Mouse (Mus musculus): ENCODE measurements around the gene AC124502.3. TPM values are rescaled to one million over a fixed set of nuclear protein-coding genes. Genes with fewer than 3 reads are reported as not detected.
A peak's percentile ranks its signal among the peaks of the same experiment; 100 is the strongest.

Gene AC124502.3
- polyA plus RNA-seq, 1 experiment from 2014 or later = 1.1 TPM

DNA sequence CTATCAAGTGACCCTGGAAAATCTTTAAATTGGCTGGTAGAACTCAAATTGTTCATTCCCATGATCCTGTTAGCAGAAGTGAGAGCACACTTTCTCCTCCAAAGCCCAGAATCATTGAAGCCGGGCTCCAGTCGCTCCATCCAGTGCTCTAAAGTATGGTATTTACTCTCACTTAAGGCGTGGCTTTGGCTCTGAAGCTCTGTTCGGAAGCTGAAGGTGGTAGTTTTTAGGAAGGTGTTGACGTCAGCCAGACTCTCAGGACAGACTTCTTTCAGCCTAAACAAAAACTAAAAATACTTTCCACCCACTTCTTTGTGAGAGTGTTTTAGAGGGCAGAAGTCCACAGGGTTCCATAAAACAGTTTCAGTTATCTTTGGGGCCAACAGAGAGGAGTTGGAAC lies 34.8 kb downstream of the AC124502.3 start:
- Histone ChIP-seq H3K27ac (replicated peaks) (no peak overlapping the region), H3K9me3 (ENCODE audit: control insufficient read depth, low read length) (no peaks in the 10 kb centered on the region), H3K4me2 (replicated peaks; ENCODE audit: low read depth) (no peak overlapping the region), H3K27me3 (ENCODE audit: control insufficient read depth, insufficient read depth, low read length) (no peaks in the 10 kb centered on the region; the same call in 1 of the 2 replicates), H3K9ac (ENCODE audit: low read length) (no peak overlapping the region), H3K4me3 (ENCODE audit: low read depth, low read length) (no peak overlapping the region), H3K36me3 (ENCODE audit: control insufficient read depth, insufficient read depth, low read length) (no peaks in the 10 kb centered on the region), H3K4me1 (replicated peaks; ENCODE audit: control insufficient read depth, insufficient read depth) (peaks cover 3% of the 10 kb centered on the region; the same call in 1 of the 2 replicates)
- TF ChIP-seq EP300 (optimal IDR thresholded peaks at IDR 0.05) (no peak), CTCF (IDR thresholded peaks at IDR 0.05; ENCODE audit: low read depth) (no peak)
- DNase-seq (ENCODE audit: low spot score) = no peak
- ATAC-seq (ENCODE audit: low FRiP score, low TSS enrichment) = no peak
- 22% methylated on average over 5 of the region's 5 CpGs for WGBS

DNA sequence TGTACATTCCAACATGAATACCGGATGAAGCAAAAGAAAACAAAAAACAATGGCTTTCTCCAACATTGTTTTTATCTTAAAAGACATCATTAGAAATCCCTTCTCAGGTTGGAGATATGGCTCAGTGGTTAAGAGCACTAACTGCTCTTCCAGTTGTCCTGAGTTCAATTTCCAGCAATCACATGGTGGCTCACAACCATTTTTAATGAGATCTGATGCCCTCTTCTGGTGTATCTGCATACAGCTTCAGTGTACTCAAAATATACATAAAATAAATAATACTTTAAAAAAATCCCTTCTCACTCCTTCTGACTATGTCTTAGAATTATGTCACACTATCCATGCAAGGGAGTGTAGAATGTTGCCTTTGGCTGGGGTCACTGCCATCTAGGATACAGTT lies 40.6 kb downstream of the AC124502.3 start:
- no peak overlapping the region for H3K4me2 ChIP-seq (replicated peaks; ENCODE audit: low read depth)

DNA sequence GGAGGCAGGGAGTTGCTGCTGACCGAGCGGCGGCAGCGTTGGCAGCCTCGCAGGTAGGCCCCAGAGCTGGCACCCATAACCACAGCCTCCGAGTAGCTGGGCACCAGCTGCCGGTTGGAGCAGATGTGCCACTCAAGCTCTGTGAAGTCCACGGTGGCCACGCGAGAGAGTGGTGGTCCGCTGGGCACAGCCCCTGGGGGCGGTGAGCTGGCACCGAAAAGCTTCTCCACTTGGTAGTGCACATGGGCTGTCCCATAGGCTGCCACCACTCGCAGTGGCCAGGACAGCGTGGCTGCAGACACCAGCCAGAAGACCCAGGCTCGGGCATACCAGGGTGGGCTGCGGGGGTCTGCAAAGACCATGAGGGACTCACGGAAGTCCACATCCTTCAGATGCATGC lies 43.3 kb downstream of the AC124502.3 start:
- Histone ChIP-seq H3K4me1 (replicated peaks; ENCODE audit: control insufficient read depth, insufficient read depth) (0 out of 2 replicates have a peak, but pooled peaks cover 2% of the 10 kb centered on the region), H3K9me3 (ENCODE audit: control insufficient read depth, low read length) (no peaks in the 10 kb centered on the region), H3K4me3 (ENCODE audit: low read depth, low read length) (no peak overlapping the region), H3K27me3 (ENCODE audit: control insufficient read depth, insufficient read depth, low read length) (peaks cover 7% of the 10 kb centered on the region), H3K4me2 (replicated peaks; ENCODE audit: low read depth) (no peak overlapping the region), H3K27ac (replicated peaks) (no peak overlapping the region), H3K9ac (ENCODE audit: low read length) (no peak overlapping the region), H3K36me3 (ENCODE audit: control insufficient read depth, insufficient read depth, low read length) (no peaks in the 10 kb centered on the region)
- WGBS = 67% methylated on average over 17 of the region's 18 CpGs
- ATAC-seq (ENCODE audit: low FRiP score, low TSS enrichment) (no peak), DNase-seq (ENCODE audit: low spot score) (no peak)
- TF ChIP-seq CTCF (IDR thresholded peaks at IDR 0.05; ENCODE audit: low read depth) = no peak
- TF ChIP-seq EP300 (optimal IDR thresholded peaks at IDR 0.05) = no peak

More for the DNA sequence above, 40.6 kb downstream of the AC124502.3 start:
- no peak for ATAC-seq (ENCODE audit: low FRiP score, low TSS enrichment)
- Histone ChIP-seq H3K27ac (replicated peaks) (no peak overlapping the region), H3K4me3 (ENCODE audit: low read depth, low read length) (no peak overlapping the region), H3K36me3 (ENCODE audit: control insufficient read depth, insufficient read depth, low read length) (no peaks in the 10 kb centered on the region), H3K4me1 (replicated peaks; ENCODE audit: control insufficient read depth, insufficient read depth) (no peaks in the 10 kb centered on the region), H3K27me3 (ENCODE audit: control insufficient read depth, insufficient read depth, low read length) (peaks cover 7% of the 10 kb centered on the region), H3K9me3 (ENCODE audit: control insufficient read depth, low read length) (no peaks in the 10 kb centered on the region), H3K9ac (ENCODE audit: low read length) (no peak overlapping the region)
- no peak for DNase-seq (ENCODE audit: low spot score)
- no peak for TF ChIP-seq EP300 (optimal IDR thresholded peaks at IDR 0.05)
- peak; percentile 46 for TF ChIP-seq CTCF (IDR thresholded peaks at IDR 0.05; ENCODE audit: low read depth)
- WGBS = 90% methylated on average over 1 of the region's 1 CpGs

DNA sequence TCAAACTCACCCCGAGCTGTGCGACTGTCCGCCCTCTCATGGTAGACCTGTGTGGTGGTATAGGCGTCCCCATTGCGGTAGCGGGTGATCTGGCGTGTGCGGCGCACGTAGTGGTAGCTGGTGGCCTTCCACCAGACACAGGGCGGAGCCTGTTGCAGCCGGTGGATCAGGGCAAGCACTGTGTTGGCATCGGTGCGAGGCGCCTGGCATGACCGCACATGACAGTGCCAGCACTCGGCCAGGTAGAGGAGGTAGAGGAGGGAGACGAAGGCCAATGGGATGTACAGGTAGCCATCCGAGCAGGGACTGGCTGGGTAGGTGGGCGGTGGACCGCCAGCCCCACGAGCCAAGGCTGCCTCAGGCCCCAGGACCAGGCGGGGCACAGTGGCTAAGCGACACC lies 43.9 kb downstream of the AC124502.3 start:
- Histone ChIP-seq H3K9me3 (ENCODE audit: control insufficient read depth, low read length) (no peaks in the 10 kb centered on the region), H3K4me3 (ENCODE audit: low read depth, low read length) (no peak overlapping the region), H3K4me2 (replicated peaks; ENCODE audit: low read depth) (no peak overlapping the region), H3K9ac (ENCODE audit: low read length) (no peak overlapping the region), H3K4me1 (replicated peaks; ENCODE audit: control insufficient read depth, insufficient read depth) (peaks cover 2% of the 10 kb centered on the region; the same call in 1 of the 2 replicates), H3K36me3 (ENCODE audit: control insufficient read depth, insufficient read depth, low read length) (no peaks in the 10 kb centered on the region), H3K27me3 (ENCODE audit: control insufficient read depth, insufficient read depth, low read length) (peaks cover 7% of the 10 kb centered on the region), H3K27ac (replicated peaks) (no peak overlapping the region)
- DNase-seq (ENCODE audit: low spot score) = no peak
- TF ChIP-seq EP300 (optimal IDR thresholded peaks at IDR 0.05) = no peak
- TF ChIP-seq CTCF (IDR thresholded peaks at IDR 0.05; ENCODE audit: low read depth) = no peak
- 58% methylated on average over 24 of the region's 24 CpGs for WGBS
- ATAC-seq (ENCODE audit: low FRiP score, low TSS enrichment) = no peak

DNA sequence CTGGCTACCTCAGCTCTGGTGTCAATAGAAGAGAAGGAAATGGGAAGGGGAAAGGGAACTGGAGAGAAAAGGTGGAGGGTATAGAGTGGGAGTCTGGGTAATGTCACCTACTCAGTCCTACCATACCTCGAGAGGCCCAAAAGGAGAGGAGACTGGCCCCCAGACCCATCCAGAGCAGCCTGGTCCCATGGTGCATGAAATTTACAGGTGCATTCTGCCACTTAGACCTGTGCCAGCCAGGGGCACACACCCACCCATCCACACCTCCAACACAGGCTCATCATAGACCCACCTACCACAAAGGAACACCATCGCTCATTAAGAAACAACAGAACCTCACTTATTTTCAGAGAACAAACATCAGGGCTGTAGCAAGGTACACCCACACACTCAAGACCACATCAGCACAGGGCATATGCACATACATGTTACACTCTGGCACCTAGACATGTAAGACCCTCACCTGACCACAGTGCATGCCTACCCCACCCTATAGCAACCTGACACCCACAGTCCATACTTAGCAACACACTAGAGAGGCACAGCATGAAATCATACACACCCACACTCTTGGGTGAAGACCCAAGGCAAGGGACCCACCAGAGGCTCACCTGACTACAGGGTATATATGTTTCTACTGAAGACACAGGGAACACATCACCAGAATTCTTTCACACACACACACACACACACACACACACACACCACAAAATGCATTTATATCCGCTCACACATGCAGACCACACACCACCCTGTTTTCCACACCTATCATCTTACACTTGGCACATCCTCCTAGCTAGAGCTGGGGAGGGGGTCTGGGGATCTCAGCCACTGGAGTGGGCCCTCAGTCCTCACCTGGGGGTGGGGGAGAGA lies 45.5 kb downstream of the AC124502.3 start:
- Histone ChIP-seq H3K36me3 (ENCODE audit: control insufficient read depth, insufficient read depth, low read length) (no peaks in the 10 kb centered on the region), H3K4me2 (replicated peaks; ENCODE audit: low read depth) (peak overlapping the region; percentile 77; the same call in 1 of the 2 replicates), H3K27ac (replicated peaks) (no peak overlapping the region), H3K9me3 (ENCODE audit: control insufficient read depth, low read length) (no peaks in the 10 kb centered on the region), H3K4me1 (replicated peaks; ENCODE audit: control insufficient read depth, insufficient read depth) (peaks cover 3% of the 10 kb centered on the region; the same call in 1 of the 2 replicates), H3K9ac (ENCODE audit: low read length) (no peak overlapping the region), H3K27me3 (ENCODE audit: control insufficient read depth, insufficient read depth, low read length) (peaks cover 7% of the 10 kb centered on the region), H3K4me3 (ENCODE audit: low read depth, low read length) (peak overlapping the region; percentile 46)
- no peak for TF ChIP-seq EP300 (optimal IDR thresholded peaks at IDR 0.05)
- TF ChIP-seq CTCF (IDR thresholded peaks at IDR 0.05; ENCODE audit: low read depth) = no peak
- DNase-seq (ENCODE audit: low spot score) (no peak), ATAC-seq (ENCODE audit: low FRiP score, low TSS enrichment) (no peak)
- 58% methylated on average over 3 of the region's 3 CpGs for WGBS

DNA sequence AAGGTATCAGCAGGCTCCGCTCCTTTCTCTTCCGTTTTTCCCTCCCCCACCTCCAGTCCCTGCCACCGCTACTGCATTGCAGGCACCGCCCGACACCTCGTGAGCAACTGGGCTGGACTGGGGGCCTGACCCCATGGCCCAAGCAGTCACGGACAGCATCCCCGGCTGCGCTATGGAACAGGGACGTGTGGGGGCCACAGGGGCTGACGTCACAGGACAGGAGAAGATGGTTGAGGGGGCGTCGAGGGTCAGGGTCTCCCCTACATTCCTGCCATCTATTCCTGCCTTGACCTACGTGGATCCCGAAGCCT lies 46.1 kb downstream of the AC124502.3 start:
- peak overlapping the region; percentile 24; the same call in 1 of the 2 replicates for H3K27ac ChIP-seq (replicated peaks)
- H3K9ac ChIP-seq (ENCODE audit: low read length) = peak overlapping the region; percentile 54
- peak overlapping the region; percentile 77 for H3K4me2 ChIP-seq (replicated peaks; ENCODE audit: low read depth)
- TF ChIP-seq CTCF (IDR thresholded peaks at IDR 0.05; ENCODE audit: low read depth) = no peak
- no peak for TF ChIP-seq EP300 (optimal IDR thresholded peaks at IDR 0.05)
- H3K36me3 ChIP-seq (ENCODE audit: control insufficient read depth, insufficient read depth, low read length) = no peaks in the 10 kb centered on the region
- peaks cover 7% of the 10 kb centered on the region for H3K27me3 ChIP-seq (ENCODE audit: control insufficient read depth, insufficient read depth, low read length)
- peaks cover 5% of the 10 kb centered on the region; the same call in 1 of the 2 replicates for H3K4me1 ChIP-seq (replicated peaks; ENCODE audit: control insufficient read depth, insufficient read depth)
- no peaks in the 10 kb centered on the region for H3K9me3 ChIP-seq (ENCODE audit: control insufficient read depth, low read length)
- DNase-seq (ENCODE audit: low spot score) (peak; percentile 45), ATAC-seq (ENCODE audit: low FRiP score, low TSS enrichment) (no peak)
- WGBS = 9% methylated on average over 15 of the region's 15 CpGs
- peak overlapping the region; percentile 46 for H3K4me3 ChIP-seq (ENCODE audit: low read depth, low read length)
